Mouse (Mus musculus) ZHBTc4 (cell line): ENCODE results near the gene Kif3a.

ENCODE experiments used
- DNase-seq: peaks from one replicate; pipeline ENCODE4 v3.0.0-alpha.2; 2011; ENCODE audit warnings: low read depth, low spot score

The Kif3a gene

GRCm38 (mm10) chr11:53616748-53617558 lies 49.8 kb downstream of the Kif3a start:
- no peak for DNase-seq

- no peak for DNase-seq
Measured at GRCm38 (mm10) chr11:53617562-53618109, 50.5 kb downstream of the Kif3a start.

- no peak for DNase-seq
Measured at GRCm38 (mm10) chr11:53618619-53619198, 51.5 kb downstream of the Kif3a start, which contains the start of gene Il4. Gene Il4, minus strand, starts transcription at chr11:53618669.

GRCm38 (mm10) chr11:53619428-53619827 lies 52.2 kb downstream of the Kif3a start:
- DNase-seq = no peak

GRCm38 (mm10) chr11:53620094-53620493 lies 52.9 kb downstream of the Kif3a start:
- no peak for DNase-seq

- no peak for DNase-seq
Measured at GRCm38 (mm10) chr11:53621582-53622439, 54.6 kb downstream of the Kif3a start.

GRCm38 (mm10) chr11:53622440-53622806 lies 55.2 kb downstream of the Kif3a start:
- DNase-seq = no peak

- DNase-seq = no peak
Measured at GRCm38 (mm10) chr11:53623573-53623972, 56.4 kb downstream of the Kif3a start.

GRCm38 (mm10) chr11:53624124-53624523 lies 56.9 kb downstream of the Kif3a start:
- no peak for DNase-seq

GRCm38 (mm10) chr11:53626802-53627373 lies 59.7 kb downstream of the Kif3a start:
- DNase-seq = no peak

- DNase-seq = peak; percentile 85
Measured at GRCm38 (mm10) chr11:53627859-53628258, 60.7 kb downstream of the Kif3a start.

GRCm38 (mm10) chr11:53632122-53632733 lies 65.0 kb downstream of the Kif3a start:
- DNase-seq = peak; percentile 68

- DNase-seq = no peak
Measured at GRCm38 (mm10) chr11:53633644-53634043, 66.5 kb downstream of the Kif3a start.

- DNase-seq = no peak
Measured at GRCm38 (mm10) chr11:53634556-53634955, 67.4 kb downstream of the Kif3a start, which contains the start of gene Il13. Gene Il13, minus strand, starts transcription at chr11:53634702.

GRCm38 (mm10) chr11:53635590-53636182 lies 68.5 kb downstream of the Kif3a start:
- DNase-seq = no peak

GRCm38 (mm10) chr11:53636183-53636646 lies 69.0 kb downstream of the Kif3a start:
- peak; percentile 23 for DNase-seq

GRCm38 (mm10) chr11:53637046-53637802 lies 70.0 kb downstream of the Kif3a start:
- DNase-seq = peak; percentile 75

- no peak for DNase-seq
Measured at GRCm38 (mm10) chr11:53637803-53638260, 70.7 kb downstream of the Kif3a start.

- peak; percentile 62 for DNase-seq
Measured at GRCm38 (mm10) chr11:53642744-53643279, 75.6 kb downstream of the Kif3a start.
